Mouse (Mus musculus): ENCODE data around the gene Lrrc32.

Lrrc32 gene

DNA sequence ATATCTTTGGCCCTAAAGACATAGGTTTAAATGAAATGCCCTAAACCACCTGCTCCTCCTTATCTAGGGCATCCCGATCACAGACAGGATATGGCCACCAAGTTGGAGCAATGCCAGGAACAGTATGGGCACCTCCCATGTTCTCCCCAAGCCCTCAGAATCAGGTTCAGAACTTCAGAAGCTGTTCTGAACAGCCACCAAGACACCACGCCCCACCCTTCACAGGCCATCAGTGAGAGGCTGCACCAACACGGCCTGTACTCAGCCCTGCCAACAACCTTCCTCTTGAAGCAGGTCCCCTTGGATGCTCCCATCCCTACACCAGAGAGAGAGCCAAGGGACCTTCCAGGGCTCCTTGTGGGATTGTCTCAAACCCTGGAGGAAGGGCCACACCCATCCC lies 55.5 kb downstream of the Lrrc32 start:
- no peak for DNase-seq (ENCODE audit: low spot score)

DNA sequence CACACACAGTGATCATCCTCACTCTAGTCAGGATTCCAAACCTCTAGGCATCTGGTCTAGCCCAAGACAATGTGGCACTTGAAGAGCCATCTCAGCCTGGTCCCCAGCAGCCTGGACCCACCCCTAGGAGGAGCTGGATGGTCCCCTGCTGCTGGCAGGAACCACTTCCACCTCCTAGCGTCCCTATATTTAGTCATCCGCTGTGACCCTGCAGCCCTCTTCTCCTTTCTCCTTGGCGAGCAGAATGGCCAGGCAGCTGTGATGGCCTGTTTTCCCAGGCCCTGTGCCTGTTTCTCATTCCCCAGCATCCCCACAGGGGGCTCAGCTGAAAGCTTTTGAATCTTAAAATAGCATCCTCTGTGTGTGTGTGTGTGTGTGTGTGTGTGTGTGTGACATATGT lies 59.8 kb downstream of the Lrrc32 start:
- no peak for DNase-seq (ENCODE audit: low spot score)

DNA sequence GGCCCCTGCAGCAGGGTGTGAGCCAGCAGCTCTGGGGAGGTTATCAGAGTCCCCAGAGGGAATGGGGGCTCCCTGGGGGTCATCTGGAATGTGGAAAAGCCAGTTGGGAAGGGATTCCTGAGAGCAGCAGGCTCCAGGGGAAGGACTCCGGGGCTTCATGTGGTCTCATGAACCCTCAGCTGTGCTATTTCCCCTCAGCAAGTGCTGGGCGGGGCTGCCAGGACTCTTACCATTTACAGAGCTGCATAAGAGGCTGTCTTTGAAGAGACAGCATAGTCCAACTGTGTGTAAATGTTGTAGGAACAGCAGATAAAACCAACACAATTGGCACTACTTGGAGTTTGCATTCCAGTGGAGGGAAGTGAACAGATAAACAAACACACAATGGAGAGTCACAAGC lies 61.5 kb downstream of the Lrrc32 start:
- no peak for DNase-seq (ENCODE audit: low spot score)

GRCm38 (mm10) chr7:98551041-98551440 lies 62.0 kb downstream of the Lrrc32 start:
- DNase-seq (ENCODE audit: low spot score) = no peak
